ENCODE assay signal across 20 mouse cellular contexts in the genomic region with DNA sequence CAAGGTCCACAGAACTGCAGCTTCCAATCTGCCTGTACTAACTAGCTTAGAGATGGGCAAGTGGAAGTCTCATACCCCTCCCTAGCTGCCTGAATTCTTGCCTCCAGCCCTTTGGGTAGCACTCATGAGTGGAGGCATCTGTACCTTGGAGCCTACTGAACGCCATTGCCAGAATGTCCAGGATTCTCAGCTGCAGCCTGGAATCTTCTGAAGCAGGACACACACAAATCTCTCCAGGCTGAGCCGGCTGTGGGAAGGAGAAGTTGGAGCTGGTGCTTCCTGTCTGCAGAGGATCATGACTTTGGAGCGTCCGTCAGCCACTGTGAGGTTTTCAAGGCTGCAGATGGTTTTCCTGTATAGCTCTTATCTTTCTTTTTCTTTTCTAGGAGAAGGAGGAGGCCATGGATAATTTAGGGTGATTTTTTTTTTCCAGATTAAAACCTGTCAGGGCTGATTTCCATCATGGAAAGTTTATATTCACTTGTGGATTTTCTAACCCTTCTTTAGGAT. TPM values are rescaled to one million over a fixed set of nuclear protein-coding genes. Genes with fewer than 3 reads are reported as not detected.
A peak's percentile ranks its signal among the peaks of the same experiment; 100 is the strongest.
DNase-seq lines count a peak whose midpoint lies in the region; ATAC-seq and TF ChIP-seq lines count a peak whose summit lies in the region.
"Had no signal": no experiment of that assay in that cellular context is flagged by ENCODE, and none has a peak within 500 bp of the region (broad histone marks: within the 10 kb centered on the region; RNA-seq: fewer than 3 reads in every experiment).

No protein-coding gene starts in this region.

- DNase-seq in forebrain, embryonic 11.5 days (ENCODE audit: low spot score), result peak; percentile 16
- peak; percentile 9 for DNase-seq in lung, embryonic 14.5 days
- DNase-seq in lung, adult 18-20 months, result no peak
- no peak for DNase-seq in liver, adult 2 months (ENCODE audit: extremely low read depth, low read depth, low spot score)
- DNase-seq in spleen, postnatal 36 days (ENCODE audit: low spot score in 2 of 2), result no peak
- DNase-seq in layer of hippocampus, postnatal 36 days, result no peak
- DNase-seq: cerebellum, adult 11 months; cerebellum, postnatal 10 days; embryo, embryonic 11 days; forebrain, postnatal 0 days; thymus, adult 2 months had no signal

- H3K27me3 ChIP-seq in forebrain, embryonic 11.5 days (ENCODE audit: control insufficient read depth, insufficient read depth, low read length), result peaks cover 10% of the 10 kb centered on the region
- H3K27me3 ChIP-seq in forebrain, embryonic 15.5 days, result peaks cover 22% of the 10 kb centered on the region
- peaks cover 4% of the 10 kb centered on the region; the same call in 1 of the 2 replicates for H3K27me3 ChIP-seq in lung, embryonic 14.5 days (ENCODE audit: insufficient read depth, low read length)
- H3K27me3 ChIP-seq in liver, adult 2 months (ENCODE audit: control insufficient read depth, insufficient read depth, low read length), result no peaks in the 10 kb centered on the region

- WGBS in forebrain, embryonic 11.5 days, result 86% methylated on average over 4 of the region's 4 CpGs
- WGBS in forebrain, embryonic 15.5 days, result 88% methylated on average over 4 of the region's 4 CpGs
- 38% methylated on average over 4 of the region's 4 CpGs for WGBS in lung, embryonic 14.5 days
- 32% methylated on average over 4 of the region's 4 CpGs for WGBS in liver, adult 2 months

- no peaks in the 10 kb centered on the region for H3K36me3 ChIP-seq in forebrain, embryonic 11.5 days (ENCODE audit: control insufficient read depth, insufficient read depth, low read length)
- no peaks in the 10 kb centered on the region for H3K36me3 ChIP-seq in forebrain, embryonic 15.5 days
- H3K36me3 ChIP-seq in lung, embryonic 14.5 days (ENCODE audit: insufficient read depth), result no peaks in the 10 kb centered on the region
- H3K36me3 ChIP-seq in liver, adult 2 months (ENCODE audit: control insufficient read depth, insufficient read depth, low read length), result peaks cover 13% of the 10 kb centered on the region
- H3K36me3 ChIP-seq: limb, embryonic 15.5 days; midbrain, embryonic 12.5 days; neural tube, embryonic 12.5 days; stomach, embryonic 15.5 days had no signal

- ATAC-seq in forebrain, embryonic 11.5 days (replicated peaks; ENCODE audit: low FRiP score), result no peak
- no peak for ATAC-seq in forebrain, embryonic 15.5 days (replicated peaks)
- no peak for ATAC-seq in lung, embryonic 14.5 days (ENCODE audit: insufficient read depth)
- ATAC-seq: forebrain, postnatal 0 days; hindbrain, embryonic 16.5 days; intestine, embryonic 16.5 days had no signal

- no peak for TF ChIP-seq POLR2A in liver, adult 2 months (IDR thresholded peaks at IDR 0.05; ENCODE audit: extremely low read depth, insufficient read depth, low read length)

- no peak overlapping the region for H3K9ac ChIP-seq in forebrain, embryonic 11.5 days (ENCODE audit: low read length)
- H3K9ac ChIP-seq in forebrain, embryonic 15.5 days (replicated peaks), result no peak overlapping the region
- H3K9ac ChIP-seq in lung, embryonic 14.5 days, result no peak overlapping the region
- H3K9ac ChIP-seq in liver, adult 2 months (ENCODE audit: low read depth, low read length), result no peak overlapping the region; the same call in 1 of the 2 replicates
- H3K9ac ChIP-seq: forebrain, postnatal 0 days; limb, embryonic 15.5 days; midbrain, embryonic 12.5 days; neural tube, embryonic 12.5 days; stomach, embryonic 15.5 days had no signal

- H3K79me2 ChIP-seq in liver, adult 2 months (ENCODE audit: control insufficient read depth, insufficient read depth, low read length), result no peaks in the 10 kb centered on the region

- TF ChIP-seq CTCF in lung, embryonic 14.5 days (IDR thresholded peaks at IDR 0.05; ENCODE audit: low read depth), result no peak
- no peak for TF ChIP-seq CTCF in liver, adult 2 months (IDR thresholded peaks at IDR 0.05; ENCODE audit: low read depth, low read length)

- no peaks in the 10 kb centered on the region for H3K4me1 ChIP-seq in forebrain, embryonic 11.5 days (replicated peaks; ENCODE audit: control insufficient read depth, insufficient read depth, low read length)
- no peaks in the 10 kb centered on the region for H3K4me1 ChIP-seq in forebrain, embryonic 15.5 days
- H3K4me1 ChIP-seq in lung, embryonic 14.5 days (ENCODE audit: insufficient read depth), result no peaks in the 10 kb centered on the region
- peaks cover 36% of the 10 kb centered on the region for H3K4me1 ChIP-seq in liver, adult 2 months (ENCODE audit: control insufficient read depth, insufficient read depth, low read length)
- H3K4me1 ChIP-seq: limb, embryonic 15.5 days; midbrain, embryonic 12.5 days; neural tube, embryonic 12.5 days; stomach, embryonic 15.5 days had no signal

- no peak overlapping the region for H3K4me3 ChIP-seq in forebrain, embryonic 11.5 days (ENCODE audit: low read depth, low read length)
- no peak overlapping the region for H3K4me3 ChIP-seq in forebrain, embryonic 15.5 days
- no peak overlapping the region for H3K4me3 ChIP-seq in lung, embryonic 14.5 days (ENCODE audit: low read depth, low read length)
- no peak overlapping the region for H3K4me3 ChIP-seq in liver, adult 2 months (ENCODE audit: insufficient read depth, low read depth, low read length)
- H3K4me3 ChIP-seq: limb, embryonic 15.5 days; midbrain, embryonic 12.5 days; neural tube, embryonic 12.5 days; stomach, embryonic 15.5 days had no signal

- no peak overlapping the region for H3K27ac ChIP-seq in forebrain, embryonic 11.5 days (ENCODE audit: low read depth, low read length)
- H3K27ac ChIP-seq in forebrain, embryonic 15.5 days (replicated peaks), result no peak overlapping the region
- no peak overlapping the region for H3K27ac ChIP-seq in lung, embryonic 14.5 days (ENCODE audit: low read depth)
- H3K27ac ChIP-seq in liver, adult 2 months (replicated peaks; ENCODE audit: insufficient read depth, low read depth, low read length), result peak overlapping the region; percentile 43
- H3K27ac ChIP-seq: limb, embryonic 15.5 days; macrophage; midbrain, embryonic 12.5 days; neural tube, embryonic 12.5 days; stomach, embryonic 15.5 days had no signal

- H3K4me2 ChIP-seq in forebrain, embryonic 11.5 days (ENCODE audit: low read depth, low read length, severe bottlenecking), result no peak overlapping the region
- no peak overlapping the region for H3K4me2 ChIP-seq in forebrain, embryonic 15.5 days (replicated peaks)
- H3K4me2 ChIP-seq in lung, embryonic 14.5 days, result no peak overlapping the region
- H3K4me2 ChIP-seq: heart, embryonic 11.5 days; limb, embryonic 15.5 days; midbrain, embryonic 12.5 days; neural tube, embryonic 12.5 days; stomach, embryonic 15.5 days had no signal

- no peaks in the 10 kb centered on the region for H3K9me3 ChIP-seq in forebrain, embryonic 11.5 days (ENCODE audit: control insufficient read depth, low read length)
- no peaks in the 10 kb centered on the region for H3K9me3 ChIP-seq in forebrain, embryonic 15.5 days
- H3K9me3 ChIP-seq in lung, embryonic 14.5 days (ENCODE audit: low read depth, low read length), result no peaks in the 10 kb centered on the region
- H3K9me3 ChIP-seq: limb, embryonic 15.5 days; midbrain, embryonic 12.5 days; neural tube, embryonic 12.5 days; stomach, embryonic 15.5 days had no signal

RNA-seq across cellular contexts. Expression of a gene that starts 9.1 kb away (rescaled TPM):
- 4.5 and 5.1 TPM in 2 replicates for polyA plus RNA-seq in forebrain, embryonic 11.5 days (2014; fragmentation: Nextera tagmentation; extraction: Ambion mirVana)
- 3.7 and 4.1 TPM in 2 replicates for polyA plus RNA-seq in forebrain, embryonic 15.5 days (2015; fragmentation: Nextera tagmentation; extraction: Ambion mirVana)
- 27.6 and 28.1 TPM in 2 replicates for polyA plus RNA-seq in lung, embryonic 14.5 days (2014; fragmentation: Nextera tagmentation; extraction: Ambion mirVana)
- 15.9 and 28.4 TPM in 2 replicates for total RNA-seq in liver, adult 2 months (2014; rRNA removed)
- 73.0 and 107 TPM in 2 replicates for polyA plus RNA-seq in liver, adult 2 months (2012; rRNA removed)
- 1 to 10 TPM; 1.1 to 1.2 TPM for total RNA-seq in layer of hippocampus, postnatal 36 days (2021)

Comparison
In these comparisons a context has a peak if more than half of its experiments do, and no peak if none do; other contexts are left out.
1. DNase-seq: peak in forebrain, embryonic 11.5 days (single experiment) and lung, embryonic 14.5 days (single experiment); none in lung, adult 18-20 months (0 of 2), liver, adult 2 months (single experiment), spleen, postnatal 36 days (0 of 2) and layer of hippocampus, postnatal 36 days (0 of 2).